ENCODE assay signal across 8 mouse cellular contexts in the genomic region with DNA sequence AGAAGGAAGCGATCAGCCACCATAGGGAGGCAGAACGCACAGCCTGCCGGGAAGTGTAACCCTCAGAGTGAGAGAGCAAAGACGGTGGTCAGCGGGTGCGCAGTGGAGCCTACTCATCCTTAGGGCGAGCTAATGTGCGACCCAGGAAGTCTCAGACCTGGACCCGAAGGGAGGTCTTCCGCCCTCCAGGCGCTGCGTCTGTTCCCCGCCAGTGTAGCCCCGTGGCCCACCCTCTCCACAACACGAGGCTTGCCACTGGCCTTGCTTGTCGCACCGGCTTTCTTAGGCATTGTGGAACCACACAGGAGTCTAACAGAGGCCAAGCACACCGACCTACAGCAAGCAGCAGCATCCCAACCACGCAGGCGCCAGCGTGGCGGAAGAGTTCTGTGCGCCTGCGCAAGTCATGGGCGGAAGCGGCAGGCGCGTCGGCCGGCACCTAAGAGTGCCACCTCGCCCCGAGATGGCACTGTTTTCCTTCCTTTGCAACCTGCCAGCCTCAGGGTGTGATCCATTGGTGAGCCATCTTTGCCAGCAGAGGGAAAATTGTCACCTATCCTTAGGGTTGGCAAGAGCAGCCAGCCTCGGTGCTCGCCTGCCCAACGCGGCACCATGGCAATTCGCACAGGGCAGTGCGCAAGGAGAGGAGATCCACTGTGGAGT. TPM values are rescaled to one million over a fixed set of nuclear protein-coding genes. Genes with fewer than 3 reads are reported as not detected.
DNase-seq lines count a peak whose midpoint lies in the region; ATAC-seq lines count a peak whose summit lies in the region.

Gene 3110040N11Rik, minus strand, starts transcription at position 384 of the 663 bp plus-strand sequence.

- peak; percentile 91 for DNase-seq in Muller cell, postnatal 12 days (ENCODE audit: inconsistent ontology term)
- peak; percentile 90 for DNase-seq in cerebellum, adult 9-11 months
- DNase-seq in frontal cortex, adult 2 months (ENCODE audit: extremely low spot score in 1 of 2, low spot score in 1 of 2) = peak; percentile 52 to 85
- DNase-seq in hindbrain, embryonic 11.5 days (ENCODE audit: low spot score) = peak; percentile 92
- DNase-seq in layer of hippocampus, postnatal 10 days (ENCODE audit: low spot score in 2 of 2) = peak; percentile 78 to 89
- DNase-seq in lung, postnatal 10 days = peak; percentile 84
- peak; percentile 84 for DNase-seq in ovary, postnatal 36 days (ENCODE audit: low spot score)
- DNase-seq in thymus, postnatal 25 days = peak; percentile 86

- WGBS in hindbrain, embryonic 11.5 days = 0% methylated on average over 38 of the region's 38 CpGs

- H3K27ac ChIP-seq in hindbrain, embryonic 11.5 days (ENCODE audit: low read depth, low read length) = peak within 1 kb of the TSS; percentile 98

- no peaks in the 10 kb centered on the region for H3K4me1 ChIP-seq in hindbrain, embryonic 11.5 days (replicated peaks; ENCODE audit: control insufficient read depth, insufficient read depth, low read length)

- peak within 1 kb of the TSS; percentile 58 for H3K4me3 ChIP-seq in hindbrain, embryonic 11.5 days (ENCODE audit: low read depth, low read length)

- H3K9me3 ChIP-seq in hindbrain, embryonic 11.5 days (ENCODE audit: control insufficient read depth, low read length) = no peaks in the 10 kb centered on the region

- H3K9ac ChIP-seq in hindbrain, embryonic 11.5 days (ENCODE audit: low read depth, low read length) = peak within 1 kb of the TSS; percentile 92

- 0 out of 2 replicates have a peak, but pooled peaks cover 2% of the 10 kb centered on the region for H3K36me3 ChIP-seq in hindbrain, embryonic 11.5 days (ENCODE audit: control insufficient read depth, insufficient read depth, low read length)

- peak; percentile 95 for ATAC-seq in hindbrain, embryonic 11.5 days (ENCODE audit: low FRiP score)

- H3K4me2 ChIP-seq in hindbrain, embryonic 11.5 days (replicated peaks; ENCODE audit: low read depth, low read length) = peak within 1 kb of the TSS; percentile 72

- no peaks in the 10 kb centered on the region for H3K27me3 ChIP-seq in hindbrain, embryonic 11.5 days (ENCODE audit: control insufficient read depth, insufficient read depth, low read length)

RNA-seq across cellular contexts. Expression of gene 3110040N11Rik, which starts in this region (rescaled TPM):
- polyA plus RNA-seq in frontal cortex, adult 2 months (2012; rRNA removed) = 33.3 and 34.2 TPM in 2 replicates
- 43.6 and 49.1 TPM in 2 replicates for polyA plus RNA-seq in hindbrain, embryonic 11.5 days (2014; fragmentation: Nextera tagmentation; extraction: Ambion mirVana)
- 10 to 100 TPM; 30.8 to 37.8 TPM for total RNA-seq in layer of hippocampus, postnatal 10 days (2021)

Comparison
In these comparisons a context has a peak if more than half of its experiments do, and no peak if none do; other contexts are left out.
1. Peak in every context shown above with its lines: DNase-seq, ATAC-seq, H3K4me3 ChIP-seq and H3K27ac ChIP-seq.